Mouse (Mus musculus): ENCODE measurements around the gene Grin2b.

GRCm38 (mm10) chr6:136150064-136150463 lies 23.2 kb downstream of the Grin2b start:
- TF ChIP-seq CTCF (IDR thresholded peaks at IDR 0.05; ENCODE audit: low read depth, low read length) (no peak), POLR2A (IDR thresholded peaks at IDR 0.05; ENCODE audit: insufficient read depth, low read length) (no peak), EP300 (IDR thresholded peaks at IDR 0.05; ENCODE audit: insufficient read depth, low read depth, low read length) (peak; percentile 66)
